Mouse (Mus musculus) mouse trophoblast stem cell (cell line): ENCODE measurements around the gene Iqcd.

Source experiments
- in situ Hi-C, 2 experiments: fragments of 300-500 bp; cut with MseI, MboI; formaldehyde crosslinking; loops; 2 replicates in 1 of 2; 3 replicates in 1 of 2; pipeline ENCODE4 v1.15.1; 2025

The Iqcd gene

DNA sequence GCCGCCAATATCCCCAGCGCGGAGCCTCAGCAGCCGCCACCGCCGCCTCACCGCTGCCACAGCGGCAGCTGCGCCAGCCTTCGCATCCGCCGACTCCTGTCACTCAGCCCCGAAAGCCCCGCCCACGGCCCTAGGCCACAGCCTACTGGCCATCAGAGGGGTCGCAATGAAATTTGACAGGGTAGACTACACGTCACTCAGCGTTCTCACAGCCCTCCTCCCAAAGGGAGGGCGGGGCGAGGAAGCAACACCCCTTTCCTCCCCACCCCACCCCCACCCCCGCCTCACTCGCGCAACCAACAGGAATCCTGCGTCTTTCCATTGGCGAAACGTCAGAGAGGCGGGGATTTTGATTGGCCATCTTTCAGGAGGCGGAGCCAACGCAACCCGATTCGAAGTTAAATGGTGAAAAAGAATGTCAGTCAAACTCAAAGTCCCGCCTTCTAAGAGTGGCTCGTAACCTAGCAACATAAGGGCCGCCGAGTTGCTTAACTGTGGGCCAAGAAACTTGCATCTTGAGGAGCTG is at the start of gene Iqcd, which contains the start of gene Tpcn1:
Gene Iqcd (plus strand): TSS at position 448 of the 526 bp plus-strand sequence.
Gene Tpcn1 (minus strand): TSS at position 105 of the 526 bp plus-strand sequence.
- in situ Hi-C loops, result no loop called here

DNA sequence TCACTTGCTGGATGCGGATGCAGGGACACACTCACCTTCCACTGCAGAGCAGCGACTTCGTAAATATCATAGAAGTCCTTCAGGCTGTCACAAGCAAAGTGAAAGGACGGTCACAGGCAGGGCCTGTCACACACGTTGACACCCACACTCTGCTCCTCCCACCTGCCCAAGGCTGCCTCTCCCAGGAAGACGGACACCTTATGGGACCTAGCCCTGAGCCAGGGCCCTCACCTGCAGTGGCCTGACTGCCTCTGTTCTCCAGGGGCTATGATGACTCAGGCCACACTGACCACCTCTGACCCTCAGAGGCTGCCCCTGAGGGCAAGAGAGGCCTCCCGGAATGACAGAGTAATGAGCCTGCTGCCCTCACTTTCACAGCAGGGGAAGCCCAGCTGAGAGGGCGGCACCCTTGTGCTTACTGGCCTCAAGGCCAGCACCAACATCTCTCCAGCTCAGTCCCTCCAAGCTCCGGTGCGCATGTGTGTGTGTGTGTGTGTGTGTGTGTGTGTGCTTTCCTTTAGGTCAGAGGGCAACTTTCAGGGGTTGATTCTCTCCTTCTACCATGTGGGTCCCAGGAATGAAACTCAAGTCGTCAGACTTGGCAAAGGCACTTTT is 40.5 kb upstream of the Iqcd start:
- in situ Hi-C loops, result no loop called here

DNA sequence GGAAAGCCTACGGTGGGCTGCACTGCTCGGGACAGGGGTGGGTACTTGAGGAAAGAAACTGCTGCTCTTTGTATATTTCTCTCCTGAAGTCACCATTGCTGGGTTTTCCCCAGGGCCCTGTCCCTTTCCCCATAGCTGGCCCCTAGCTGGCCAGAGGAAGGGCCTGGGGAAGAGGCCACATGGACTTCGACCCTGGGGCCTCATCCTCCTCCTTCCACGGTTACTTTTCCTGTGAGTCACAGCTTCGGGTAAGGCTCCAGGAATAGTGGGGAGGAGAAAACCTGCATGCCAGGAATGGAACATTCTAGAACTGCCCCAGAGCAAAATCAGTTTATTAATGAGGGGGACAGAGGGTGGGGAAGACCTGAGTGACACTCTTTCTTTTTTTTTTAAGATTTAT is 38.7 kb upstream of the Iqcd start:
- in situ Hi-C loops, result no loop called here

DNA sequence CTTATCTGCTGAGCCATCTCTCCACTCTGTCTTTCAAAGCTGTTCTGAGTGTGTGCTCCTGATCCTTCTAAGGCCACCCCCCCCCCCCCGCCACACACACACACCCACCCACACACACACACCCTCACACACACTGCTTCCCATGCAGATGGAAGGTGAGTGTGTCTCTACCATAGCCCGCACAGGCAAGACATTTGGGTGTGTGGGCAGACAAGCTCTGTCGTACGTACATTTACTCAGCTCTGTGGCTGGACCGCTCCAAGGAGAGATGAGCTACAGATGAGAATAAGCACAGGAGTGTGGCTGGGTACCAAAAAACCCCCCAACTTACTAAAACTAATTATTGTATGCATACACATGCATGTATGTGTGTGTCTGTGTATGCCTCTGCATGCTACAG is 38.1 kb upstream of the Iqcd start:
- in situ Hi-C loops, result no loop called here

DNA sequence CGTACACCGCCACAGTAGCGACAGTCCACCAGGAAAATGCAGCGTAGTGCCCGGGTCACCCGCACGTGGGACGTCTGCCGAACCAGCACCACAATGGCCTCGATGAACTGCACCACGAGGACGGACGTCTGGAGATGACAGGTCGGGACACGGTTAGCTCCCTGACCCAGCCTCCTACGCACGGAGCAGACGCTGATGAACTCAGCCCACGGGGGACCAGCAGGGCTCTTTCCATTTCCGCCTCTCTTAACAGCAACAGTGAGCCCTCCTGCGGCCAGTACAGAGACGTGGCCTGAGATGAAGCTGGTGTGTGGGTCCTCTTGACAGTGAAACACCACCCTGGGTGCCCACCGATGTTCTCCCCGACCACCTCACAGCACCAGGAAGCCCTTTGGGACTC is 32.9 kb upstream of the Iqcd start:
- in situ Hi-C loops, result no loop called here

DNA sequence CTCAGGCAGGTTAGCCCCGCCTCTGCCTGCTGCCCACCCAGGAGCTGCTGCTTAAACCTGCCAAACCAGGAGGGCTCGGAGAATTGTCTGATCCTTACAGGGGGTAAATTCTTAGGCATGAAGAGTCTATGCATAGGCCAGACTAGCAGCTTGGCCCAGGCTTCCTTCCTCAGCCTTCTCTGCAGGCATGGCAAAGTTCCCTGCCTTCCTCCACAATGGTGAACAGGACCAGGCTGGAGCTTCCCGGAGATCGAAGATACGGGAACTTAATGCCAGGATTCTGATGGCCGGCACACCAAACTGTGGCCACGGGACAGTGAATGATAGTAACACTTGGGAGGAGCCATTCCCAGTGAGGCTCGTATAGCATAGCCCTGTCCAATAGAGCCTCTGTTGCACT is 30.8 kb upstream of the Iqcd start:
- in situ Hi-C loops, result no loop called here

DNA sequence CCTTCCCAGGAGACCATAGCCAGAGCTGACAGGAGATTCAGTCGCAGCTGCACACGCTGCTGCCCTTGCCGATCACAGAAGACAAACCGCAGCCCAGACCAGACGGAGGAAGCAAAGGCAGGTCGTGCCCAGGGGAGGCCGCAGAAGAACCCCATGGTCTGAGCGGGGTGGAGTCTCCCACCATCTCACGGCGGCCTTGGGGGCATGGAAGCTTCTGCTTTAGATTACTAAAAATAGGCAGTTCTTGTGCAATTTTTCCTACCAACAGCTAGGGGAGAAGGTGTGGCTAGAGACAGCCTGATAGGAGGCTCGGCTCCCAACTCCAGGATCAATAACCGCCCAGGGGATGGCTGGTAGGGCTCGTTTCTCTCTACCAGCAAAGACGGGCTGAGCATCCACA is 30.1 kb upstream of the Iqcd start:
- in situ Hi-C loops, result no loop called here

DNA sequence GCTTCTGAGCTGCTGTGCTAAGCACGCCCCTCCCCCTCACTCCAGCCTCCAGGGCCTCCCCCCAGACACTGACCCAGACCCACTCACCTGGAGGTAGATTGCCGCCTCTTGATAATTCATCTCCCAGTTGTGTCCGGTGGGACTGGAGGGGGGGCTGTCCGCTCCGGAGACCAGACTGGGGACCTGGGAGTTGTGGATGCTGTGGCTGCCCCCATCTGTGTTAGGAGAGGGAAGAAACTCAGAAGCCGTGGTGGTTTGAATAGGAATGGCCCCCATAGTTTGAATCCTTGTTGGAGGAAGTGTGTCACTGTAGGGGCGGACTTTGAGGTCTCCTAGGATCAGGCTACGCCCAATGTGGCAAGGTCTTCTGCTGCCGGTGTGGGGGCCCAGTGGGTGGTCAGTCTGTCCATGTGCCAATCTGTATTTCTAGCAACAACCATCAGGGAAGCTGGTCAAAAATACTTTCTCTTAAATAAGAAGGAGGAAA is 28.6 kb upstream of the Iqcd start:
- in situ Hi-C loops, result no loop called here

DNA sequence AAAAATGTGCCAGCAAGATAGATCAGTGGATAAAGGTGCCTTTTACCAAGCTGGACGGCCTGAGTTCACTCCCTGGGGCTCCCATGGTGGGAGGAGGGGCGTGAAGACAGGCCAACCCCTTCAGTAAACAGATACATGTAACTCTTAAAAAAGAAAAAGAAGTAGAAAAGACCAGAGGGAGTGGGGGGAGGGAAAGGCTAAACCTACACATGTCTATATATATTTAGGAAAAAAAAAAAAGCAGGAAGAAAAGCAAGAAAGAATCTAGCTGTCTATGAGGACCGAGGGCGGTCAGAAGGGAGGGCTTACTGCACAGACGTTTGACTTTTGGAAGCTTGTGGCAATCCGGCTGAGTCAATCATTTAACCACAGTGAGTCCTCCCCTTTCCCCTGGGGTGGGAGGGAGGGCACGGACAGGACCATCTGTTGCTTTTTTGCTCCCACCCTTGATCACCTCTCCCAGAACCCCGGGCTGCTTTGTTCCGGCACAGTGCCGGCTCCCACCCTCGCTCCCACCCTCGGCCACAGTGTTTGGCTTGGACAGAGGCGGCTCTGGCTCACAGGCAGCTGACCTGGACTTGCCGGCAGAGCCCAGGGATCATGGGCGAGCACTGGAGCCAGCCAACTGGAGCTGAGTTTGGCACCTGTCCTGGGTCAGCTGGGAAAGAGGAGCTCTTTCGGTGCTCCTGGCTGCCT is 28.1 kb upstream of the Iqcd start:
- in situ Hi-C loops, result no loop called here

DNA sequence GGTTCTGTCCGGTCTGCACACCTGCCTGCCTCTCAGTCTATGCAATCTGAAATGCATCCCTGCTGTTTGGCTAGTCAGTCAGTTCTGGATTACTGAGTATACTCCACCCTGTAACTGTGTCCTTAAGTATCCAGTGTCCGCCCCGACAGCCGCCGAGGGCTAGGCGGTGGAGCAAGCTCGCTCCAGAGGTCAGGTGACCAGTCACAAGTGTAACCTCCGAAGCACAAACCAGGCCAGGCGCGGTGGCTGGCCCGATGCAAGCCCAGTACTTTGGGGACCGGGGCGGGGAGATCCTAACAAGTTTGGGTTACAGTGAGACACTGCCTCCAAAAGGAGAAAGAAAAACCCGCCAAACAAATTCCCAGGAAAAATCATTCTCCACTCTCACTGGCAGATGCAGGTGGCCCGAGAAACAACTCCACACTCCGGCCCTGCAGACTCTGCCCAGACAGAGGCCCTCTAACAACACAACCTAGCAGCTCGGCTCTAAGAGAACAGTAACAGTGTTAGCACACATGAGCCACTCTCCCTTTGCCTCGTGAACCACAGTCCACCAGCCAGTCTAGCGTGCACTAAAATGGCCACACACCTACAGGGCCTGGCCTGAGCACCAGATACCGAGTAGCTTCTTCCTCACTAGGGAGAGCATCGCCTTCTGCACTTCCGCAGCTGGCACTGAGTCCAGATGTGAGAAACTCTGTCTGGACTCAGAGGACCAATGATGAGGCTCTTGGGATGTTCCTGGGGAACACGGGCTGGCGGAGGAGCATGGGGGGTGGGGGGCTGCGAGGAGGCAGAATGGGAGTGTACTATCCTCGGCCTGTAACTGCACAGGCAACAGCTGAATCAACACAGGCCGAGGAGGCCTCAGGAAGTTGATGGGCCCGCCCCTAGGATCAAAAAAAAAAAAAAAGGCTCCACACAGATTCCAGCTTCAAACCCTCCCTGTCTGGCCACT is 25.6 kb upstream of the Iqcd start:
- in situ Hi-C loops, result no loop called here

DNA sequence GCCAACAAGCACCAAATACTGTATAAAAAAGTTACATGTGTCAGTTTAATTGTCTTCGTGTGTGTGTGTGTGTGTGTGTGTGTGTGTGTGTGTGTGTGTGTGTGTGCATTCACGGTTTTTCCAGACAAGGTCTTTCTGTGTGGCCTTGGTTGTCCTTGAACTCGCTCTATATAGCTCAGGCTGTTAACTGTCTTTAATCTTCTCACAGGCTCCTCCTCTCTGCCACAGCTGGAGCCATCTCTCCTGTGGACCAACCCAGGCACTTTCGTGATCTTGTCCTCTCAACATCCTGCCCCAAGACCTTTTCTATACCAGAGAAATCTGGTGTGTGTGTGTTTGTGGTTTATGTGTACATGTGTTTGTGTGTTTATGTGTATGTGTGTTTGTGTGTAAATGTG is 24.9 kb upstream of the Iqcd start:
- in situ Hi-C loops, result no loop called here

DNA sequence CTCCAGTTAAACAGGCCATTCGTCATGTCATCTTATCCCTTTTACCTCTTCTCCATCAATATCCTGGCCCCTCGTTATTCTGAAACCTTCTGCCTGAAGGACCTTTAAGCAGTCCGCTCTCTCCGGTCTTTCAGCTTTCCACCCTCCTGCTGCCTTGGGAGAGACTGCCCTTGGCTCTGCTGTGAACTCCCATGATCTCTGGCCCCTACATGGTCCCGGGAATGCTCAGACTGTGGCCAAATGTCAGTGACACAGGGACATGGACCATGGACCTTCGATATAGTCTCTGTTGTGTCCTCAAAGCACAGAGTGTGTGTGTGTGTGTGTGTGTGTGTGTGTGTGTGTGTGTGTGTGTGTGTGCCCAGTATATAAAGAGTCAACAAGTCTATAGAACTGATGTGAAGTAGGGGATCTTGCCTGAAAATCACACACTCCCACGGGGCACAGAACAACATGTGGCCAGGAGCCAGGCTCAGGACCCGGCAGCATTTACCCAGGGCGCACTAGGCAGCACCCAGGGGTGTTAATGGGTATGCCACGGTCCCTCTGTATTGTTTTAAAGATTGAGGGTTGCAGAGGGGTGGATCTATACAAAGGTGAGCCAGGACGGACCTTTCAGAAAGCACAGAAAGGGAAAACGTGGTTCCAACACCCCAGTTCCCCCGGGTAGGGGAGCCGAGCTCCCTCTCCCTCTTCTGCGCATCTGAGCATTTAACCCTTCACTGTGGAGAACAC is 23.5 kb upstream of the Iqcd start:
- in situ Hi-C loops, result no loop called here

DNA sequence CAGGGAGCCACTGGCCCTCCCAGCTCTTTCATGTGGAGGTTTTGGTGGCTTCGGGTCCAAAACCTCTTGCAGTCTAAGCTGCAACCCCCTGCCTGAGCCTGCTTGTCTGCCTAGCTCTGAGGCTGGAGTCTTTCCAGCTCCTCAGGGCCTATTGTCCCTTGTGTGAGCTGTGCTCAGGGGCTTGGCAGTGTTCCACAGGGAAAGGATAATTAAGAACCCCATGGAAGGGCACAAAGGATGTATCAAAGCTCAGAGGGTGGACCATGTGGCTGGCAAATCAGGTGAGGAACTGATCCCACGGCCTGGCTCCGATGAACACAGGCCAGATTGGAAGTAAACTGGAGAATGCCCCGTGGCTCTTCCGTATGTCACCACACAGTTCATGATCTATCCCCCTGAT is 22.7 kb upstream of the Iqcd start:
- in situ Hi-C loops, result no loop called here

DNA sequence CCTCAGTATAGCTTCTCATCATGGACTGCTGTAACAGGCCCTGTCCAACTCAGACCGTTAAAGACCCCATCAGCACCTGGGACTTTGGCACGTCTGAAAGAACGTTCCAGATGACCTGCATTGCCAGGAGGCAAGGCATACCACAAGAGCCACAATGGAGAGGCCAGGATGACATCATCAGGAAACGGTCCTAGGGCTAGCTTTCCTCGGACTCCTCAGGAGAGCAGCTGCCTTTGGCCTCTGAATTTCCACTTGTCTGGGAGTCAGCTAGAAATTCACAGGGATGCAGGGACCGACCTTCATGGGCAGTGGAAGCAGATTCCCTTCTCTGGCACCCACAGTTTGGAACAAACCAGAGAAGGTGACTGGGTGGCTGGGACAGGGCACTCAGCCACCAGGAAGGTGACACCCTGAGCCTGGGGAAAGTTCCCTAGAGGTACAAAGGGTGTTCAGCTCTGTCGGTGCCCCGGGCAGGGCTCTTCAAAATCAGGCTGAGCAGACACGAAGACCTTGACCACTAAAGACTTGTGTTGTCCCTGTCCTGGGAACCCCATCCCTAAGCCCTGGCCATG is 22.0 kb upstream of the Iqcd start:
- in situ Hi-C loops, result no loop called here

DNA sequence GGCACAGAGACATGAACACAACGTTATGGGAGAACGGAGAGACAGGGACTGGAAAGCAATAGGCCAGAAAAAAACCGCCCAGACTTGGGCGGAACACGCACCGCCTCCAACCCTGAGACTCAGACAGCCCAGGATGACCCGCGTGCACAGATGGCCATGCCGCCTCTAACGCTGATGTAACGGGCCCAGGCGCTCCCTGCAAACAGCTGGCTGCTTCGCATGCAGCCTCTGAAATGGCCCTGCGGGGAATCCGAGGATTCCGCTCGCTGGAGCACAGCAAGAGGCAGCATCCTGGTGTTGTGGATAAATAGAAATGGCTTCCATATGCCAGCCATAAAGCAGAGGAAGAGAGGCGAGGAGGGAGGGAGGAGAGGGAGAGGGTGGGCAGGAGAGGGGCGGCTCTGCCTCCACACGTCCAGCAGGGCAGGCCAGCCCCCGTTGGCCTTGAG is 21.5 kb upstream of the Iqcd start:
- in situ Hi-C loops, result no loop called here

DNA sequence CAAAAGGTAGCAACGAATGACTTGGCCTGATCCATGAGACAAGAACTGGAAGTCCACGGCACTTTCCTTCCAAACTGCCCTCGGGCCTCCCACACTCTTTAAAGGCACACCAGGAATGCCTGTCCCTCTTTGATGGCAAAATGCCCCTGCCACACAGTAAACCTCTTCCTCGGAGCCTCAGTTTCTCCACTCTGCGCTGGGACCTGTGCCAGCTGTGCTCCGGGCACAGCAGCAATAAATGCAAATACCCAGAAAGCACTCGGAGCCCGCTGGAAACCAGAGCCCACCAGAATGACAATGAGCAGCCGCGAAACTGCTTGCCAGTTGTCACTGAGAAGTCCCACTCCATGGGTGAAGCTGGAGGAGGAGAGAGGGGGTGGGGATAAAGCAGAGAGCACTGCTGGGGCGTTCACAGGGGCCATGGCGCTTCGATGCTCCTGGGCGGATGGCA is 21.0 kb upstream of the Iqcd start:
- in situ Hi-C loops, result no loop called here

DNA sequence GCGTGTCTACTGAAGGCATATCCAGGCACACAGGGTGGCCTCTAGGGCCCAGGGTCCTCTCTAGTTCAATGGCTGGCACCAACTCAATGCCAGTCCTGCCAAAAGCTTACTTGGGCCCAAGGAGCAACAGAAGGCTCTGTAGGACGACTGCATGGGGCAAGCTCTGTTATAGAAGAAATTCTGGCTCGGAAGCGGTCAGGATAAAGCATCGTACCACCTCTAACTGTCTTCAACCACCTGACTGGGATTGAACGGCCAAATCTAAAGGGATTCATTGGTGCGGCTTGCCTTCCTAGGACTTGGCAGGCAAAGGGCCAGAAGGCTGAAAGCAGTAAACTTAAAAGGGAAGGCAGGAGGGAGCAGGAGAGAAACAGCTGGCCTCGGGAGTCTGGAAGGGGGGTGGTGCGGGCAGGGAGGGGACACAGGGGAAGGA is 20.5 kb upstream of the Iqcd start:
- in situ Hi-C loops, result no loop called here

DNA sequence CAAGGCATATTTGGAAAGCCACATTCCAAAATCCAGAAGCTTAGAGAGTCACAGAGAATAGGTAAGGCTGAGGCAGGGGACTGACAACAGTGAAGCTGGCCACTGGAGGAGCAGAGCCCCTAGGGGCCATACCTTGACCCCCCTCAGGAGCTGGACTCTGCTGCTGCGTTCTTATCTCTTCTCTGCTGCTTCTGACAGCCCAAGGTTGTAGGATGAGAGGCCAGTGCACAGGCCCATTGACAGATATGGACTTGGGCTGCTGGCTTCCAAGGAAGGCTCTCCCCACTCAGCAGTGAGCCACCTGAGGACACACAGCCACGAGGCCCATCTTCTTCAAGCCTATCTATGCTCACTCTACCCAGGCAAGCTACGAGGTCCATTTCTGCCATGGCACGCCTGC is 19.9 kb upstream of the Iqcd start:
- in situ Hi-C loops, result no loop called here

DNA sequence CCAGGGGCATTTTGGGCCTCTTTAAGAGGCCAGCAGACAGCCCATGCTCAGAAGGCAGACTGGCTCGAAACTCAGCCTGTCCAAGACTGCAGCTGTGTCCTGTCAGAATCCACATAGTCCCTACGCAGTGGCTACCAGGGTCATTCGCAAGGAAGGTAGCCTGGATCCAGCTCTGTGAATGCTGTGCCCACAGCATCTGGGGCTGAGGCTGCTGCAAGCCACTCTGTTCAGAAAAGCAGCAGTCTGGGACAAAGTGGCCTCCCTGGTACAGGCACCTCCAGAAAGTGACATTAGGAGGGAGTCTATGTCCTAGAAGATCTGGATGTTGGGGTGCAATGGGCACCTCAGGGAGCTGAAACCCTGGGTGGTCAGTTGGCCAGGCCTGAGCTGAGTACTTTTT is 19.0 kb upstream of the Iqcd start:
- in situ Hi-C loops, result no loop called here

DNA sequence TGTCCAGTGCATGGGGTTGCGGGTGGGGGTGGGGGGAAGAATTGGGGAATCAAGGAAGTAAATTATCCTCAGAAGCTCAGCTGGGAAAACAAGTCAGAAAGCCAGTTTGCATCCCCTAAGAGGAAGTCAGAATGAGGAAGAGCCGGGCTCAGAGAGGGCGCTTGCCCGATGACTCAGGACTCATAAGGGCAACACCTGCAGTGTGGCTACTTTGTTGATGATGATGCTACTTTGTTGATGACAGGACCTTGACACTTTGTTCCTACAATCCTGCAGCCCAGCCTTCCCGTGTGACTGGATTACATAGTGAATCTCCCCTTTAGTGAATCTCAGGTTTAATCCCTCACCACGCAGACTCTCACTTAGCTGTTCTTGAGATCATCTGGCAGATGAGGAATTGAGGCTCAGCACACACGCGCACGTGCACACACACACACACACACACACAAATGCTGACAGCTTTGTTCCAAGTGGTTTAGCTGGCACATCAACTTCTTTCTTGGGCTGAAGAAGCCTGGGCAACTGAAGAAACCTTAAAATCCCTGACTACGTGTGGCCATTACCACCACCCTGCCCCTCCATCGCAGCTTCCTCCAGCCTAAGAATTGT is 18.4 kb upstream of the Iqcd start:
- in situ Hi-C loops, result no loop called here
